Mouse (Mus musculus) kidney, adult 2 months (tissue): ENCODE measurements around the gene Cobll1.

Experiments used
- CTCF ChIP-seq: fragments of 200-500 bp; conservative IDR thresholded peaks from 2 replicates; pipeline ENCODE4 v1.5.1; 2011; ENCODE audit warnings: low read depth, mild to moderate bottlenecking, control low read depth, low read length, moderate library complexity, mixed read lengths; ENCODE audit not compliant: insufficient read depth, insufficient read length
- POLR2A ChIP-seq: fragments of 200-500 bp; IDR thresholded peaks from one replicate; pipeline ENCODE4 v1.6.1; 2011; ENCODE audit warnings: low read depth, low read length, control low read depth

- TF ChIP-seq CTCF, result no peak
- peak; percentile 17 for TF ChIP-seq POLR2A
Measured at GRCm38 (mm10) chr2:65237610-65238170, 1.5 kb downstream of the Cobll1 start.
